In the genomic region with DNA sequence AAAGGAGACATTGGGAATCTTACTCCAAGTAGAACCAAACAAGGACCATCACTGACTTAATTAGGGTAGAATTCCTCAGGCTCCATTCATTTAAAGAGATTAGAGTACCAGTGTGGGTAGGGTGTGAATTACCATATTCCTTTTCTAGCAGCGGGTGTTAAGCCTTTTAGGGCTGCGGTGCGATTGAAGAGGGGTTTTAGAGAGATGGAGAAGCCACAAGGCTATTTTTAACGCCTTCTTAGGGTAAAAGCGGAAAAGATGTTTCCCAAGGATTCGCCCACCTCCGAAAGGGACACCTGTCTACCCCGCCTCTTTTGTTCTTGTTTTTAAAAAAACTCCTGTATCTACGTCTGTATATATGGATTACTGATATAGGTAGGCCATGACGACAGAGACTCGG, we compare ENCODE assay signal across 8 mouse cellular contexts. TPM values are rescaled to one million over a fixed set of nuclear protein-coding genes. Genes with fewer than 3 reads are reported as not detected.
DNase-seq lines count a peak whose midpoint lies in the region; ATAC-seq lines count a peak whose summit lies in the region.

No protein-coding gene starts in this region.

- peak overlapping the region; percentile 86 for H3K4me2 ChIP-seq in kidney, embryonic 16.5 days (replicated peaks; ENCODE audit: low read depth, low read length)
- H3K4me2 ChIP-seq in forebrain, embryonic 16.5 days (ENCODE audit: low read length) = peak overlapping the region; percentile 79

- peaks cover 25% of the 10 kb centered on the region for H3K36me3 ChIP-seq in kidney, embryonic 16.5 days (ENCODE audit: insufficient read depth, low read length)
- peaks cover 16% of the 10 kb centered on the region; the same call in 1 of the 2 replicates for H3K36me3 ChIP-seq in forebrain, embryonic 16.5 days (ENCODE audit: control insufficient read depth, insufficient read depth)
- peaks cover 47% of the 10 kb centered on the region for H3K36me3 ChIP-seq in midbrain, embryonic 10.5 days

- H3K27me3 ChIP-seq in kidney, embryonic 16.5 days (ENCODE audit: insufficient read depth, low read length) = no peaks in the 10 kb centered on the region
- H3K27me3 ChIP-seq in forebrain, embryonic 16.5 days (replicated peaks; ENCODE audit: control insufficient read depth, insufficient read depth, low read length) = no peaks in the 10 kb centered on the region
- H3K27me3 ChIP-seq in midbrain, embryonic 10.5 days (ENCODE audit: low read depth, poor library complexity, severe bottlenecking) = no peaks in the 10 kb centered on the region

- DNase-seq in kidney, adult 8-10 months = no peak
- peak; percentile 25 for DNase-seq in NIH3T3 (ENCODE audit: low read depth)
- DNase-seq in midbrain, embryonic 10.5 days (ENCODE audit: low spot score) = no peak
- DNase-seq in adrenal gland, postnatal 14 days = no peak
- no peak for DNase-seq in urinary bladder, postnatal 14 days (ENCODE audit: low spot score)
- no peak for DNase-seq in layer of hippocampus, adult 18-20 months (ENCODE audit: low spot score in 2 of 2)

- H3K4me3 ChIP-seq in kidney, embryonic 16.5 days (ENCODE audit: low read length) = peak overlapping the region; percentile 95
- H3K4me3 ChIP-seq in forebrain, embryonic 16.5 days (replicated peaks; ENCODE audit: low read length) = peak overlapping the region; percentile 95
- H3K4me3 ChIP-seq in midbrain, embryonic 10.5 days = peak overlapping the region; percentile 94

- peaks cover 28% of the 10 kb centered on the region for H3K4me1 ChIP-seq in kidney, embryonic 16.5 days (ENCODE audit: insufficient read depth, low read length)
- peaks cover 30% of the 10 kb centered on the region for H3K4me1 ChIP-seq in forebrain, embryonic 16.5 days (replicated peaks; ENCODE audit: control insufficient read depth, insufficient read depth, low read length)
- H3K4me1 ChIP-seq in midbrain, embryonic 10.5 days = peaks cover 37% of the 10 kb centered on the region

- no peaks in the 10 kb centered on the region for H3K9me3 ChIP-seq in kidney, embryonic 16.5 days (ENCODE audit: low read length)
- H3K9me3 ChIP-seq in forebrain, embryonic 16.5 days (ENCODE audit: control insufficient read depth, low read length) = no peaks in the 10 kb centered on the region
- no peaks in the 10 kb centered on the region for H3K9me3 ChIP-seq in midbrain, embryonic 10.5 days (replicated peaks)

- peak overlapping the region; percentile 95 for H3K9ac ChIP-seq in kidney, embryonic 16.5 days (replicated peaks; ENCODE audit: low read length)
- H3K9ac ChIP-seq in forebrain, embryonic 16.5 days (replicated peaks; ENCODE audit: low read depth, low read length) = peak overlapping the region; percentile 91

- no peak for ATAC-seq in kidney, embryonic 16.5 days (ENCODE audit: low FRiP score, low TSS enrichment)
- no peak for ATAC-seq in forebrain, embryonic 16.5 days

- 1% methylated on average over 11 of the region's 11 CpGs for WGBS in kidney, embryonic 16.5 days
- WGBS in forebrain, embryonic 16.5 days = 1% methylated on average over 11 of the region's 11 CpGs
- under 1% methylated on average over 11 of the region's 11 CpGs for WGBS in midbrain, embryonic 10.5 days

- H3K27ac ChIP-seq in kidney, embryonic 16.5 days (ENCODE audit: low read length) = no peak overlapping the region
- H3K27ac ChIP-seq in forebrain, embryonic 16.5 days (ENCODE audit: low read length) = no peak overlapping the region
- peak overlapping the region; percentile 96 for H3K27ac ChIP-seq in midbrain, embryonic 10.5 days (replicated peaks)

RNA-seq across cellular contexts. Expression of a gene that starts 0.9 kb away (rescaled TPM):
- polyA plus RNA-seq in kidney, embryonic 16.5 days (2015; fragmentation: Nextera tagmentation; extraction: Ambion mirVana) = 115 and 118 TPM in 2 replicates
- polyA plus RNA-seq in forebrain, embryonic 16.5 days (2015; fragmentation: Nextera tagmentation; extraction: Ambion mirVana) = 155 and 158 TPM in 2 replicates
- 156 and 163 TPM in 2 replicates for polyA plus RNA-seq in midbrain, embryonic 10.5 days (2016; fragmentation: Nextera tagmentation; extraction: Ambion mirVana)
- total RNA-seq in adrenal gland, postnatal 14 days (2021) = 89.3 and 92.4 TPM in 2 replicates
- total RNA-seq in layer of hippocampus, adult 18-20 months (2021) = 10 to 100 TPM; 73.9 to 75.0 TPM

RNA-seq across cellular contexts. Expression of a gene that starts 0.9 kb away (rescaled TPM):
- 41.3 and 53.1 TPM in 2 replicates for polyA plus RNA-seq in kidney, embryonic 16.5 days (2015; fragmentation: Nextera tagmentation; extraction: Ambion mirVana)
- polyA plus RNA-seq in forebrain, embryonic 16.5 days (2015; fragmentation: Nextera tagmentation; extraction: Ambion mirVana) = 49.5 and 51.0 TPM in 2 replicates
- polyA plus RNA-seq in midbrain, embryonic 10.5 days (2016; fragmentation: Nextera tagmentation; extraction: Ambion mirVana) = 96.8 and 103 TPM in 2 replicates
- 39.2 and 39.8 TPM in 2 replicates for total RNA-seq in adrenal gland, postnatal 14 days (2021)
- total RNA-seq in layer of hippocampus, adult 18-20 months (2021) = 10 to 100 TPM; 43.4 to 43.9 TPM
